Mouse (Mus musculus) left cerebral cortex, adult 9 months (tissue): ENCODE data around the gene Tbc1d16.
A peak's percentile ranks its signal among the peaks of the same experiment; 100 is the strongest.
"Not testable (repeated sequence)": the region's sequence is repeated elsewhere in the genome, so short reads cannot be mapped to it uniquely, and the experiment has no call there.

Experiments used
- DNase-seq, 2 experiments: peaks; one replicate each; pipeline ENCODE4 v3.0.0; 2022; ENCODE audit warnings: low spot score in 2 of 2

Gene Tbc1d16

GRCm38 (mm10) chr11:119228091-119228781 lies at the start of gene Tbc1d16, which contains the start of gene Ccdc40:
Tbc1d16 (minus strand) TSS chr11:119228499.
Ccdc40 (plus strand) TSS chr11:119228572.
- DNase-seq, result peak in 1 of 2 experiments; percentile 31

DNA sequence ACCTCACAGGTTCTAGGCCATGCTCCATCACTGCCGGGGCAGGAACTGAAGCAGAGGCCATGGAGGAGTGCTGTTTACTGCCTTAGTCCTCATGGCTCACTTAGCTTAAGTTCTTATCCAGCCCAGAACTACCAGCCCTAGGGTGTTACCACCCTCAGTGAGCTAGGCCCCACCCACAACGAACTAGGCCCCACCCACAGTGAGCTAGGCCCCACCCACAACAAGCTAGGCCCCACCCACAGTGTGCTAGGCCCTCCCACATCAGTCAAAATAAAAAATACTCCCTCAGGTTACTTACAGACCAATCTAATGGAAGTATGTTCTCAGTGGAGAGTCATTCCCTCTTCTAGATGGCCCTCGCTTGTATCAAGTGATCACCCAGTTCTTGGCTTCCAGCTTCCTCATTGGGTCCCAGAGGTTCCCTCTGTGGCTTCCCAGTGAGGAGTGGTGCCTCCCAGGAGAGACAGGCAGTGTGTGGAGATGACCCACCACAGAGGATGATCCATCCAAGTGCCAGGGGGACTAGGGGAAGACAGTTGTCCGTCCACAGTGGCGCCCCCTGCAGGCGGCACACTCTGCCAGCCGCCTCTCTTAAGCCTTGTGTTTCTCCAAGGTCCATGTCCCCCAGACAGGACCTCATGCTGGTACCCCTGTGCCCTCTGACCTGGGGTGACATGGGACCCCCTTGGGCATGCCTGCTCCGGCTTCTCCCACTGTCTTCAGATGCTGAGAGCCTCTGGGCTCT lies 45.1 kb upstream of the Tbc1d16 start:
- no peak for DNase-seq

DNA sequence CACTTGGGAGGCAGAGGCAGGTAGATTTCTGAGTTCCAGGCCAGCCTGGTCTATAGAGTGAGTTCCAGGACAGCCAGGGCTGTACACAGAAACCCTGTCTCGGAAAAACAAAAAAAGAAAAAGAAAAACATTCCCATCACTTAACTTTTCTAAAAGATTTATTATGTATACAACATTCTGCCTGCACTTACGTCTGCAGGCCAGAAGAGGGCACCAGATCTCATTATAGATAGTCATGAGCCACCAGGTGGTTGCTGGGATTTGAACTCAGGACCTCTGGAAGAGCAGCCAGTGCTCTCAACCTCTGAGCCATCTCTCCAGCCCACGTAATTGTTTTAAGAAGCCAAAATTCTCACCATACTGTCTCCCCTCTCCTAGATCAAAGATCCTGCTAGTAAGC lies 44.2 kb upstream of the Tbc1d16 start:
- DNase-seq, result not testable (repeated sequence)

DNA sequence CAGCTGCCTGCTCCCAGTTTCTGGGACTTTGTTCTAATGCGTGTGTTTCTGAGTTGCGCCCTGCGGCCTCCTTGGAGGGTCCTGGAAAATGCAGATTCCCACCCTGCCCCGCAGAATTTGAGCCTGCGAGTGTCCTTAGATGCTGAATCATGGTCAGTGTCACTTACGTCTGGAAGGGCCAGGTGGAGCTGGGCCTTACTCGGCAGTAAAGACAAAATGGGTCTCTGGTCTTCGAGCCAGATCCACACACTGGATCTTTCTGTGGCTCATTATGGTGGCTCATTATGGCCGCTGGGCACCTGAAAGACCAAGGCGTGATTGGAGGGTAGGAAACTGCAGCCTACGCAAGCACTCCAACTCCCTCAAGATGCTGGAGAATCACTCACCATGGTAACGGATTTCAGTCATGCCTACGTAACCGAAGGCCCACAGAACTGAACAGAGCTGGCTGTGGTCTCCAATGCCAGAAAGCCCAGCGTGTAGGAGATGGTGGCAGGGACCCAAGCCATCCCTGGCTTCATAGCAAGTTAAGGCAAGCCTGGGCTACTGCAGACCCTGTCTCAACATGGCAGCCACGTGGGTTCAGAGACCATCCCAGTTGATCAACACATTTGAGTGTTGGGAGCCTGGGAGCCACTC lies 40.4 kb upstream of the Tbc1d16 start:
- peak in 1 of 2 experiments; percentile 80 for DNase-seq

GRCm38 (mm10) chr11:119267768-119268556 lies 39.7 kb upstream of the Tbc1d16 start, which contains the start of gene Gaa:
Gaa (plus strand) TSS chr11:119267887.
- DNase-seq, result peak; percentile 88 to 98

GRCm38 (mm10) chr11:119267241-119267674 lies 39.0 kb upstream of the Tbc1d16 start:
- no peak for DNase-seq

GRCm38 (mm10) chr11:119265811-119266210 lies 37.5 kb upstream of the Tbc1d16 start:
- DNase-seq, result no peak

GRCm38 (mm10) chr11:119264413-119264812 lies 36.1 kb upstream of the Tbc1d16 start:
- DNase-seq, result no peak

GRCm38 (mm10) chr11:119259977-119260376 lies 31.7 kb upstream of the Tbc1d16 start:
- no peak for DNase-seq

DNA sequence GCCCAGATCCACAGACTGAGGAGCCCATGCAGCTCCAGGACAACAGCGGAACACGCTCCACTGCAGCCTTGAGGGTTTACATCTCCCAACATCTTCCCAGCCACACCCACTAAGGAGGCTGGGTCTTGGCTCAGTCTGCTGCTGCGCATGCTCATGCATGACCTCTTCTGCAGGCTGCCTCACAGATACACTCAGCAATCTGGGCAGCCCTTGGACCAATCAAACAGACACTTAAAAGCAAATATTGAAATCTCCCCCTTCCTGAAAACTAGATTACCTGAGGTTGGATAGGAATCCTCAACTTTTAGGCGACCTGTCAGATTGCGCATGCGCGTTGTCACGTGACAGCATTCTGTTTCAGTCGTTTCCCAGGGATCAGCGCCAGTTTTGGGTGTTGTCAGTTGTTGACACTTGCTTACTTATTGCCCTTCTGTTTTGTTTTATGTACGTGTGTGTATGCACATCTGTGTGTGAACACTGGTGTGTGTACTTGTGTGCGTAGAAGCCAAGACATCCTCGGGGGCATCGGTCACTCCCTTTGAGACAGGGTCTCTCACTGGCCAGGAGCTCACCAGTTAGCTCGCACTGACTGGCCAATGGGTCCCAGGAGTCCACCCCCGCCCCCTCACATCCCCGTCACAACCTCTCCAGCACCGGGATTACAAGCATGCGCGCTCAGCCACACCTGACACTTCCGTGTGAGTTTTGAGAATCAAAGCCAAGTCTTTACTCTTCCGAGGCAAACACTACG lies 30.4 kb upstream of the Tbc1d16 start:
- DNase-seq, result peak in 1 of 2 experiments; percentile 71

DNA sequence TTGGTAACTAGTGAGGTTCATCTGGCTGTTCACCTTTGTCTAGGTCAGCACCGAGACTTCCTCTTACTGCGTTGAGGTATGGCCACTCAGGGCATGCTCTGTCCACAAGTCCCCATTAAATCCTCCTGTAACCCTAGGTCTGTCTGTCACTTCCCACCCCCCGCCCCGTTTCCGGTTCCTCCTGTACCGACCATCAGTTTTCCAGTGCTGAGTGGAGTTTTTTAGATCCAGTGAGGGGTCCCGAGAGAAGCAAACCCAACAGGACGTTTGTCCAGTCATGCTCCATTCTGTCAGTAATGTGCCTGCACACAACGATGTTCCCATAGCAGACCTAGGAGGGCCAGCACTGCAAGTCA lies 29.9 kb upstream of the Tbc1d16 start:
- DNase-seq, result no peak

- DNase-seq, result not testable (repeated sequence)
Observed at GRCm38 (mm10) chr11:119256557-119256956, 28.3 kb upstream of the Tbc1d16 start.

GRCm38 (mm10) chr11:119252854-119253541 lies 24.7 kb upstream of the Tbc1d16 start:
- DNase-seq, result no peak

- DNase-seq, result no peak
Observed at GRCm38 (mm10) chr11:119250998-119251397, 22.7 kb upstream of the Tbc1d16 start.

DNA sequence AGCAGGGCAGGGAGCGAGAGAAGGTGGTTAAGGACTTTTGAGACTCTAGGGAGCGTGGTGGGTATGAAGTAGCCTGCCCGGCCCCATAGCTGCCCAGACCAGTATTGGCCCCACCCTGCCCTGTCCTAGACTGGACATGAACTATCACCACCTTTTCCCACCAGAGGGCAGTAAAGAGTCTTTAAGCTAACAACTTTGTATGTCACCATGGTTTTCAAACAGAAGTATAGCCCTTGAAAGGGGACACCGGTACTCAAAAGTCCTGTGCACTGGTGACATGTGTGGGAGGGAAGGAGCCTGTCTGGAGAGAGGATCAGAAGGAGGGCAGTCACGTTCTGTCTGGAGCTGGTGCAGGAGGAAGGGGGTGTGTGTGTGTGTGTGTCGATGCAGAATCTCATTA lies 20.7 kb upstream of the Tbc1d16 start:
- DNase-seq, result peak in 1 of 2 experiments; percentile 70

DNA sequence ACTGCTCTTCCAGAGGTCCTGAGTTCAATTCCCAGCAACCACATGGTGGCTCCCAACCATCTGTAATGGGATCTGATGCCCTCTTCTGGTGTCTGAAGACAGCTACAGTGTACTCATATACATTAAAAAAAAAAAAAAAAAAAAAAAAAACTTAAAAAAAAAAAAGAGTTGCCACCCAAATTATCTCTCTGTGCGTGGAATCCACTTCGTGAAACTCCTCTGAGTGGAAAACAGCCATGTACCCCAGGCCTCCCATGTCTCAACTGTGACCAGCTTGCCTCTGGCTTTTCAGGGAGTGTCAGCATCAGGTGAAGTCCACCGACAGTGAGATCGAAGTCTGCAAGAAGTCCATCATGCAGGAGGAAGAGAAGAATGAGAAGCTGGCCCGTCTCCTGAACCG lies 17.2 kb upstream of the Tbc1d16 start:
- not testable (repeated sequence) for DNase-seq

- DNase-seq, result no peak
Observed at GRCm38 (mm10) chr11:119239480-119239879, 11.2 kb upstream of the Tbc1d16 start.

DNA sequence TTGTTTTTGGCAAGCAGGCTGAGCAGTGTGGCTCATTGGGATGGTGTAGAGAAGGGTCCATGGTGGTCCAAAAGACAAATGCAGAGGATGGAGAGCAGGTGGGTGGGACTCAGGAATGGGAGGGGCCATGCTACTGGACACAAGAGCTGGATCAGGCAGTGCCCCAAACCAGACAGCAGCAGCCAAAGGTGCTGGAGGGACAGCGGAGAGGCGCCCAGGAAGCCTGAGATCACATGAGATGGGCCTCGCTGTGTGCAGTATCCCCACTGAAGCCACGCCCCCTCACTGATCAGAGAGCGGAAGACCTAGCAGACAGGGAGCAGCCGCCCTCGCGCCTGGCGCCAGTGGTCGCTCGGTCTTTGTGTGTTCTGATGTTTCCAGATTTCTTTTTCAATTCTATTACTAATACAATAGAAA lies 10.0 kb upstream of the Tbc1d16 start:
- no peak for DNase-seq

DNA sequence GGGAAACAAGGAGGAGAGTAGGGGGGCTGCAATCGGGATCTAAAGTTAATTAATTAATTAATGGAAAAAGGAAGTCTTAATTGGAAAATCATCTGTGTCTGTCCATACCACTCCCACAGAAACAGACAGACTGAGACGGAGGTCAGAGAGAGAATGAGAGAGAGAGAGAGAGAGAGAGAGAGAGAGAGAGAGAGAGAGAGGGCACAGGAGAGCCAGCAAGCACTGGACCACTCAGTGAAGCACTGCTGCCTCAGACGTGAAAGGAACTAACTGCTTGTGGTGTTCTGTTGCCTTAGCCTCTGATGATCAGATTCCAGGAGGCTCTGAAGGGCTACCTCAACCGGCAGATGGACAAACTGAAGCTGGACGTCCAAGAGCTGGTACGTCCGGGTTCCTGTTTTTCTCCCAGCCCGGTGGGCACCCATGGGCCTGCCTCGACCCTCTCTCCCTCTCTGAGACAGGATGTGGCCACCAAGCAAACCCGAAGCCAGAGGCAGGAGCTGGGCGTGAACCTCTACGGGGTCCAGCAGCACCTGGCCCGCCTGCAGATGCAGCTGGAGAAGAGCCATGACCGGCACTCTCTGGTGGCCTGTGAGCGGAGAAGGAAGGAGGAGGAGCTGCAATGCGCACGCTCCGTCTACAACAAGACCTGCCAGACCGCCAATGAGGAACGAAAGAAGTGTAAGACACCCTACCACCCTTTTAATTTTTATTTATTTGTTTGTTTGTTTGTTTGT lies 9.4 kb upstream of the Tbc1d16 start:
- DNase-seq, result no peak

DNA sequence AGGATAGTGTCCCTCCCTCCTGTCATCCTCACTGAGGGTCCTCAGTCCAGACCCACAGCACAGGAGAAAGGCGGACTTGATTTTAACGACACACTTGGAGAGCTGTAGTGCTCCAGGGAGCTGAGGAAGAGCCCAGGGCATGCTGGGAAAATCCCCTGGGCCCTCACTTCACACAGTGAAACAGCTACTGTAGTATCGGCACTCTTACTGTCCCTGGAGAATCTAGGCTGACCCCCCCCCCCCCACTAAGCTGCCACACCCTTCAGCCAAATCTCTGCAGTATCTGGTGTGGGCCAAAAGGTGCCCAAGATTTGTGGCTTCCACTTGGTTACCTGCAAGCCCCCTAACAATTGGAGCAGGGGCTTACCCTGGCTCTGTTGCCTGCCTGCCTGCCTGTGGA lies 8.7 kb upstream of the Tbc1d16 start:
- no peak for DNase-seq
